Mouse (Mus musculus) 3134 (cell line): ENCODE measurements around the gene Ndufc1.
A peak's percentile ranks its signal among the peaks of the same experiment; 100 is the strongest.
"Not testable (repeated sequence)": the region's sequence is repeated elsewhere in the genome, so short reads cannot be mapped to it uniquely, and the experiment has no call there.

Source experiments
- DNase-seq: peaks from one replicate; pipeline ENCODE4 v3.0.0-alpha.2; 2011; ENCODE audit warnings: low spot score; ENCODE audit not compliant: insufficient read length; ENCODE audit errors: extremely low read depth

Gene Ndufc1

DNA sequence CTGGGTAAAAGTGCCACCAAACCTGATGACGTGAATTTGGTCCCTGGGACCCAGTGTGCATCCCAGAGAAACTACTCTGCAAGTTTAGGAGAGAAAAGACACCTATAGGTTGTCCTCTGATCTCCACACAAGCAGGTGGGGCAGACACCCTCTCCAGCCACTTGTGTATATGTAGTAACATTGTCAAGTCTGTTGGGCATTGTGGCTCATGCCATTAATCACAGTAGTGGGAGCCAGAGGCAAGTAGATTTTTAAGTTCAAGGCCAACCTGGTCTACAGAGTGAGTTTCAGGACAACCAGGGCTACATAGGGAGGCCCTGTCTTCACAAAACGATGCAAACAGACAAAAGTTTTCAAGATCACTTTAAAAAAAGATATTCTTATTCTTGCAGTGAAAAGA lies 37.0 kb downstream of the Ndufc1 start:
- DNase-seq: no peak

DNA sequence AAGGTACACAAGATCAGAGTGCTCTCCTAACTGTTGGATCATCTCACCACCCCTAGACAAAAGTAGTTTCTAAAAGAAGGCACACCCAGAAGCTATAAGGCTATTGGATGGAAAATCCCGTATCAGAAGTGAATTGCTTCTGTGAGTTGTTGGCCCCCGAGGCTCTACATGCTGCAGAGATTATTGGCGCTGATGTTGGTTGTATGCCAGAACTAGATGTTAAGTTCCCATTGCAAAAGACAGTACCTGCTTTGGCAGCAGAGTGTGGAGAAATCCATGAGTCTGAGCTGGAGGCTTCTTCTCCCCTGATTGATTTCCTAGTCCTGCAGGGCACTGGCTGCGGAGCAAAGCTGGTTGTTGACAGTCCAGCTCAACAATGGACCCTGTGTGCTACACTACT lies 40.8 kb downstream of the Ndufc1 start:
- DNase-seq: no peak

DNA sequence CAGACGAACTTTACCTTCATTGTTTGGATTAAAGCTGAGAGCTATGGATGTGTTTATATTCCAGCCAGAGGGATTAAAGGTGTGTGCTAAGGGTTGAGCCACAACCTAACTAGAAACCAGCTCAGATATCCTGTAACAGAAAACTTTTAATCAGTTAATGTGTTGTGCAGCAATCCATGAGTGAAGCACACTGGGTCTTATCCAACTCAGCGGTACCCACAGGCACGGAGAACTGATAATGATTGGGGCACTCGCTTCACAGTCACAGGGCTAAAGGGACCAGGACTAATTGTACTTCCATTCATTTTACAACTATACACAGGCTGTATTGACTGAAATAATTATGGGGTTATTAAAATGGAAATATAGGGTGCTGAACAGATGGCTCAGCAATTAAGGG lies 41.9 kb downstream of the Ndufc1 start:
- DNase-seq: no peak

DNA sequence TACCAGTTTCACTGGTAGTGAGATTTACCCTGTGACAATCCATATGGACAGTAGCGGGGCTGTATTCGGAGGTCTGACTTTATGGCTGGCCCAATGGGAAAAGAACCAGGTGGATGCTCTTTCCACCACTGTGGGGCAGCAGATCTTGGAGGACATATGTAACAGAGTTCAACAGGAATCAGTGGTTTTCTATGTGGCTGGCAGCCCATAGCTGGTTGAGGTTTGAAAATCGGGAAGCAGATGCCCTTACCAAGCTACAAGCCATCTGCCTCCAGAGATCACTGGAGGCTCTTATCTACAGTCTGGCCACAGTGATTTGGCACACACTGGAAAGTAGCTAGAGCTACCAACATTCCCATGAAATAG lies 43.3 kb downstream of the Ndufc1 start:
- no peak for DNase-seq

DNA sequence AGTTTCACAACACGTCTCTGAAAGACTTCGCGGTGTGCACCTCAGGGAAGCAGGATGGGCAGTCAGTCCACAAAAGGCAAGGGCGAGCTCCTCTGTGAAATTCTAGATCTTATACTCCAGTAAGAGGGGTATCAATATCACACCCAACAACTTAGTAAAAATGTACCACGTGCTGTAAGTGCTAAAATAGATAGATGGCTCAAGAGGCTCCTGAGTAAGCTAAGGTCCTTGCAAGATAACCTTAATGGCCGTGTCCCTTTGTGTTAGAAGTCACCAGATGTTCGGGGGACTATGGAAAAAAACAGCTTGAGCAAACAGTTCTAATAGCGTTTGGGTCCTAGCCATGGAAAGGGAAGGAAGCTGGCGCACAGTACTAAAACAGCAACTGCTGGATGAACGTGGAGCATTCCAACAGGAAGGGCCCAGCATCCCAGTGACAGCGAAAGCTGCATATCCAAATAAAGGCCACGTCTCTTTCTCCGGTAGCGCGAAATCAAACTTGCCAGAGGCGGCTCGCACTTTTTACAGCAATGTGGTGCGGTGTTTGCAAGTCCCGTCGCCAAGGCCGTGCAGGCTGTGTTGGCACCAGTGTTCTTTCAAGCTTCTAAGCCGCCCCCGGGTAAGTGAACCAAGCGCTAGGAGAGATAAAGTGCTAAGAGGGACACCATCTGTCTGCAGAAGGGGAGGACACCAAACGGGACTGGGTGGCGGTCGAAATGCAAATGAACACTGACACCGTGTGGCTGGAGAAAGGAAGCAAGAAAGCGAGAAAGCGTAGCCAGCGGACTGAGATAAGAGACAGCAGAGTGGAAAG lies 43.9 kb downstream of the Ndufc1 start:
- no peak for DNase-seq

DNA sequence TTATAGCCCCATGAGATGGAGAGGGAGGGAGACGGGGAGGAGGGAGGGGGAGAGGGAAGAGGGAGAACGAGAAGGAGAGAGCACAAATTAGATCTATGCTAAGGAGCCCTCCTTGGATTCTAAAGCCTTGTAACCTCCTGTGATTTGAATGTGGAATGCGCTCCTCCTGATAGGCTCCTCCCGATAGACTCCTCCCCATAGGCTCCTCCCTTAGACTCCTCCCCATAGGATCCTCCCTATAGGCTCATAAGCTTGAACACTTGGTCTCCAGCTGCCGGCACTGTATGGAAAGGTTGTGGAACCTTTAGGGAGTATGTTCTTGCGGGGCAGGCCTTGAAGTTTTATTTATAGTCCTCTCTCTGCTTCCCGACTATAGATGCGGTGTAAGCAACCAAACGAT lies 47.7 kb downstream of the Ndufc1 start:
- no peak for DNase-seq

DNA sequence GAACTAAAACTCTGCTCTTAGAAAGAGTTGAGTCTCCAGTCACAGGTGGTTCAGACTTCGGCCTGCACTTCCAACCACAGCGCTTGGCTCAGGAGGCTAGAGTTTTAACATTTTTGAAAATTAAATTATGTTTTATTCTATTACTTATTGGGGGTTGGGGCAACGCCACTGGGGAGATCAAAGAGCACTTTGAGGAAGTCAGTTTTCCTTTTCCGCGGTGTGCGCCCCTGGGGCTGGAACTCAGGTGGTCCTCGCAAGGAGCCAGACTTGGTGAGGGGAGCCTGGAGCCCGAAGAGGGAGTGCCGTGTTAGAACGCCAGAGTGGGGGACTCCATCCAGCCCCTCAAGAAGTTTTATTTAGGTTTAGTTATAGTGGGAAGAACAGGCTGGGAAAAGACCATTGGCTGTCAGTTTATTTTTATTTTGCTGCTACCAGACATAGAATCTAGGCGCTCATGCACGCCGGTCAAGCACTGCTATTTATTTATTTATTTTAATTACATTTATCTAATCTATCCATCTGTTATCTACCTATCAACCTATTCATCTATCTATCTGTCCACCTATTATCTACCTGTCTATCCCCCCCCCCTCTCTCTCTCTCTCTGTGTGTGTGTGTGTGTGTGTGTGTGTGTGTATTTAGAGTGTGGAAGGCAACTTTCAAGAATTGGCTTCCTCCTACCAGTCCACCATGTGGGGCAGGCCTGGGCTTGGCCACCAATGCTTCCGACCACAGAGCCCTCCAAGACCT lies 49.1 kb downstream of the Ndufc1 start:
- no peak for DNase-seq

DNA sequence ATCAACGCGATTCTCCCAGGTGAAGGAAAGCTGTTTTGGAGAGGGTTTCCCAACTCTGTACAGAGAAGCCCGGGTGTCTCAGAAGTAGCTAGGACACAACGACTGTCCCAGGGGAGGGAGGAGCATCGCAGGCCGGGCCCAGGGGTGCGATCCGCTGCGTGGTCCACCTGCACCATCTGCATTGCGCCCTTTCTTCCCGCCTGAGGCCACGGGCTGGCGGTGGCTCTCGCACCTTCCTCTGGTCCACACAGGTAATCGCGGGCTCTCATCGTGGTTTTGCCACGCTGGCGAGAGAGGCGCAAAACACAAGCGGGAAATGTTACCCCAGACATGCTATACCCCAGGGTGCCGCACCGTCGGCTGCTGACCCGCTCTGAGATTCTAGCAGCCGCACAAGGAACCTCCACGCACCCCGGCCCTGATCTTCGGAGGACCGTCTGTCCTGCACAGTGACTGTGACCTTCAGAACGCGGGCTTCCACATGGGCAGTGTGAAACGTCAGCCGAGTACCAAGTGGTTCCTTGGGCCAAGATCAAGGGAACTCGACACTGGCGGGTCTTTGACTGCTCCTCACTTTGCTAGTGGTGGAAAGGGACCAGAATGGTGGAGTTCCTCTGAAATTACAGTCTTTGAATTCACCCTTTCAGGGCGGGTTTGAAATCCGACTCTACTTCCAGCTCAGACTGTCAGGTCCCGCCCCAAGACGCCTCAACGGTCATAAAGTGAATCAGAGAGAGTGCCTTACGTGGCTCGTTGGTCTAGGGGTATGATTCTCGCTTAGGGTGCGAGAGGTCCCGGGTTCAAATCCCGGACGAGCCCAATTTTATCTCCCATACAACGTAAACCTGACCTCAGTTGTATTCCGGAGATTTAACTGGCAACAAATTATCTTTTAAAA lies 49.9 kb downstream of the Ndufc1 start:
- DNase-seq: peak; percentile 82

DNA sequence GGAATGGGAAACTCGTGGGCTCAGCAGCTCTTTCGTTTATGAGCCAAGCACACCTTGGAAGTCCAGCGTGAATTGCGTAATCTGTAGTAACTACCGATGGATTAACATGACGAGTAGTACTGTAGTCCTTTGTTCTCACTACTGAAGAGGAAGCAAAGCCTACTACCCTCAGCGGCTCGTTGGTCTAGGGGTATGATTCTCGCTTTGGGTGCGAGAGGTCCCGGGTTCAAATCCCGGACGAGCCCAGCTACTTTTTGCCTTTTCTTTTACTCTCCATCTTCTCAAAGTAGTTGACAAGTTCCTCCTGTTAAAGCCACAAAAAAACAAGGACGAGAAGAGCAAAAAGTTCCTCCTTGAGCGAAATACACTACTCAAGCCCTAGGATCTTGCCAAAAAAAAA lies 50.6 kb downstream of the Ndufc1 start:
- peak; percentile 84 for DNase-seq

DNA sequence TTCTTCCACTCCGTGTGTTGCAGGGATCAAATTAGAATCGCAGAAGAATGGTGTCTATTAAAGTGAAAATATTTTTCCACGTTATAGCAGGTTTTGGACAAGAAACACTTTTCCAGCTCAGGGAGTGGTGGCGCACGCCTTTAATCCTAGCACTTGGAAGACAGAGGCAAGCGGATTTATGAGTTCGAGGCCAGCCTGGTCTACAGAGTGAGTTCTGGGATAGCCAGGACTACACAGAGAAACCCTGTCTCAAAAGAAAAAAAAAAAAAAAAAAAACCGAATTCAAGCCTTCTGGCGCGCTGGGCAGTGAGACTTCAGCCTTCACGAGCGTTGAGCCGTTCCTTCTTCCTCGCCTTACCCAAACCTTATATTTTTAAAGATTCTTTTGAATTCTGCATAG lies 51.2 kb downstream of the Ndufc1 start:
- DNase-seq: no peak

DNA sequence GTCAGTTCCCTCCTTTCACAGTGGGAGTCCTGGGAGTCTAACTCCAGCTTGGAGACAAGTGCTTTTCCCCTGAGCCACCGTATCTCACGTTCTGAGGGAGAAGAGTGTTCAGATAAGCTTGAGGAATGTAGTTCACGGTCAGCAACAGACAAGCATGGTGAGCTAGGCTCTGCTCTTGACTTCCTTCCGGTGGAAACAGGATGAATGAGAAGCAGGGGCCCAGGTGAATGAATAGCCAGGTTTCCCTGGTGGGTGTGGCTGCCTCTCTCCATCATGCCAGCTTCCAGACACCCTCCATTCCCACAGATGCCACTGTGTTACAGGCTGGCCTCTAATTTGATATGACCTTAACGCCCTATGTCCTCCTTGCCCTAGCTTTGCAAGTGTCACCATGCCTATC lies 51.7 kb downstream of the Ndufc1 start:
- DNase-seq: no peak

DNA sequence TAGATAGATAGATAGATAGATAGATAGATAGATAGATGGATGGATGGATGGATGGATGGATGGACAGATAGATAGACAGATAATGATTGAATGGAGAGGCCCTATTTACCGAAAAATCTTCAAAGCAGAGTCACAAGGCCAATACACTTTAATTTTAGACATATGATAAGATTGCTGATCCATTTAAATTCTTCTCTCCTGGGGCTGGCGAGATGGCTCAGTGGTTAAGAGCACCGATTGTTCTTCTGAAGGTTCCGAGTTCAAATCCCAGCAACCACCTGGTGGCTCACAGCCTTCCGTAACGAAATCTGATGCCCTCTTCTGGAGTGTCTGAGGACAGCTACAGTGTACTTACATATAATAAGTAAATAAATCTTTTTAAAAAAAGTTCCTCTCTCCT lies 53.8 kb downstream of the Ndufc1 start:
- DNase-seq: not testable (repeated sequence)
